Comparison of ENCODE assay signal across 9 mouse cellular contexts in genomic region chr7:143059202-143059870, GRCm38 (mm10). TPM values are rescaled to one million over a fixed set of nuclear protein-coding genes. Genes with fewer than 3 reads are reported as not detected.
DNase-seq lines count a peak whose midpoint lies in the region; ATAC-seq and TF ChIP-seq lines count a peak whose summit lies in the region.
"Had no signal": no experiment of that assay in that cellular context is flagged by ENCODE, and none has a peak within 500 bp of the region (broad histone marks: within the 10 kb centered on the region; RNA-seq: fewer than 3 reads in every experiment).

No protein-coding gene starts in this region.

- no peak for TF ChIP-seq POLR2A in spleen, adult 2 months (IDR thresholded peaks at IDR 0.05; ENCODE audit: low read depth, low read length)
- no peak for TF ChIP-seq POLR2A in thymus, adult 2 months (IDR thresholded peaks at IDR 0.05; ENCODE audit: control insufficient read depth, extremely low read depth, insufficient read depth, low read length, poor library complexity)

- H3K4me1 ChIP-seq in spleen, adult 2 months (ENCODE audit: control insufficient read depth, insufficient read depth, insufficient read length) = peaks cover 37% of the 10 kb centered on the region; the same call in 1 of the 2 replicates
- peaks cover 29% of the 10 kb centered on the region for H3K4me1 ChIP-seq in thymus, adult 2 months (replicated peaks; ENCODE audit: control insufficient read depth, insufficient read depth, low read length)

- no peak for TF ChIP-seq CTCF in spleen, adult 2 months (IDR thresholded peaks at IDR 0.05; ENCODE audit: extremely low read depth, insufficient read depth, insufficient read length, insufficient replicate concordance)
- no peak for TF ChIP-seq CTCF in thymus, adult 2 months (IDR thresholded peaks at IDR 0.05; ENCODE audit: borderline replicate concordance, control insufficient read depth, extremely low read depth, insufficient read depth, low read length, poor library complexity)

- no peaks in the 10 kb centered on the region for H3K27me3 ChIP-seq in spleen, adult 2 months (ENCODE audit: control insufficient read depth, insufficient read depth, low read length)
- no peaks in the 10 kb centered on the region for H3K27me3 ChIP-seq in thymus, adult 2 months (ENCODE audit: control insufficient read depth, insufficient read depth, low read length)
- H3K27me3 ChIP-seq: CH12.LX had no signal

- DNase-seq in gastrocnemius, postnatal 14 days = peak; percentile 52
- DNase-seq in gastrocnemius, postnatal 25 days = no peak
- DNase-seq in spleen, adult 2 months (ENCODE audit: low read depth in 1 of 2, low spot score in 2 of 2) = no peak
- no peak for DNase-seq in spleen, adult 18-20 months
- DNase-seq in heart, postnatal 36 days = peak; percentile 64 to 66
- DNase-seq in kidney, postnatal 10 days = no peak
- DNase-seq in thymus, adult 2 months = no peak

- H3K4me3 ChIP-seq in spleen, adult 2 months (ENCODE audit: extremely low read depth, insufficient read depth, insufficient read length) = no peak overlapping the region
- no peak overlapping the region for H3K4me3 ChIP-seq in thymus, adult 2 months (ENCODE audit: control insufficient read depth, insufficient read depth, low read length)

- intact Hi-C loops in gastrocnemius, postnatal 14 days (cut with DNase I; ENCODE audit: low total_unique reads) = no loop called here
- intact Hi-C loops in heart, postnatal 36 days (cut with DNase I) = loop anchor here (2.0 kb wide), 1 partner anchor 17 kb away; no protein-coding TSS in a partner anchor

- 33% methylated on average over 5 of the region's 5 CpGs for WGBS in spleen, adult 2 months
- 50% methylated on average over 5 of the region's 5 CpGs for WGBS in thymus, adult 2 months

- H3K27ac ChIP-seq in spleen, adult 2 months (ENCODE audit: insufficient read depth, low read length) = peak overlapping the region; percentile 37; the same call in 1 of the 2 replicates
- no peak overlapping the region for H3K27ac ChIP-seq in thymus, adult 2 months (ENCODE audit: control insufficient read depth, insufficient read depth, low read length)

- ATAC-seq in megakaryocyte, adult 5-6 weeks (ENCODE audit: poor library complexity, severe bottlenecking) = peak; percentile 69

- H3K36me3 ChIP-seq in spleen, adult 2 months (ENCODE audit: control insufficient read depth, insufficient read depth, low read length) = peaks cover 15% of the 10 kb centered on the region; the same call in 1 of the 2 replicates
- peaks cover 13% of the 10 kb centered on the region for H3K36me3 ChIP-seq in thymus, adult 2 months (ENCODE audit: control insufficient read depth, insufficient read depth, low read length)

RNA-seq across cellular contexts. Expression of gene Cd81, which starts 6.8 kb away (rescaled TPM):
- 100 to 1,000 TPM; 176 to 209 TPM for total RNA-seq in gastrocnemius, postnatal 14 days (2021)
- 100 to 1,000 TPM; 118 to 130 TPM for total RNA-seq in gastrocnemius, postnatal 25 days (2021)
- polyA plus RNA-seq in spleen, adult 2 months (2012; rRNA removed) = 300 and 352 TPM in 2 replicates
- 100 to 1,000 TPM; 398 to 441 TPM for total RNA-seq in heart, postnatal 36 days (2021)
- 17.2 and 20.3 TPM in 2 replicates for total RNA-seq in megakaryocyte, adult 5-6 weeks (2015)
- total RNA-seq in megakaryocyte, adult 5-6 weeks (2017) = 22.5 and 25.3 TPM in 2 replicates
- polyA plus RNA-seq in thymus, adult 2 months (2012; rRNA removed) = 249 and 255 TPM in 2 replicates

RNA-seq across cellular contexts. Expression of gene Tssc4, which starts 9.7 kb away (rescaled TPM):
- 10 to 100 TPM in 1 of 2 experiments, 1 to 10 TPM in 1; 9.8 to 12.2 TPM for total RNA-seq in gastrocnemius, postnatal 14 days (2021)
- 1 to 10 TPM; 7.4 to 8.6 TPM for total RNA-seq in gastrocnemius, postnatal 25 days (2021)
- 62.9 and 85.0 TPM in 2 replicates for polyA plus RNA-seq in spleen, adult 2 months (2012; rRNA removed)
- total RNA-seq in heart, postnatal 36 days (2021) = 10 to 100 TPM; 15.3 TPM
- 14.0 and 19.2 TPM in 2 replicates for total RNA-seq in megakaryocyte, adult 5-6 weeks (2015)
- 17.7 and 20.5 TPM in 2 replicates for total RNA-seq in megakaryocyte, adult 5-6 weeks (2017)
- polyA plus RNA-seq in thymus, adult 2 months (2012; rRNA removed) = 155 and 157 TPM in 2 replicates

RNA-seq across cellular contexts. Expression of gene Trpm5, which starts 35.1 kb away (rescaled TPM):
- under 1 TPM; 0.38 to 0.51 TPM for total RNA-seq in gastrocnemius, postnatal 14 days (2021)
- total RNA-seq in gastrocnemius, postnatal 25 days (2021) = under 1 TPM in 1 of 2 experiments, not detected in 1; 0.13 TPM
- polyA plus RNA-seq in spleen, adult 2 months (2012; rRNA removed) = 0.66 and 0.95 TPM in 2 replicates
- total RNA-seq in heart, postnatal 36 days (2021) = not detected
- total RNA-seq in megakaryocyte, adult 5-6 weeks (2015) = not detected in 2 replicates
- total RNA-seq in megakaryocyte, adult 5-6 weeks (2017) = not detected in 2 replicates
- 2.9 and 4.5 TPM in 2 replicates for polyA plus RNA-seq in thymus, adult 2 months (2012; rRNA removed)

RNA-seq across cellular contexts. Expression of gene Kcnq1, which starts 46.8 kb away (rescaled TPM):
- total RNA-seq in gastrocnemius, postnatal 14 days (2021) = 1 to 10 TPM in 1 of 2 experiments, under 1 TPM in 1; 0.84 to 1.4 TPM
- total RNA-seq in gastrocnemius, postnatal 25 days (2021) = under 1 TPM; 0.33 to 0.80 TPM
- polyA plus RNA-seq in spleen, adult 2 months (2012; rRNA removed) = 1.1 and 1.2 TPM in 2 replicates
- total RNA-seq in heart, postnatal 36 days (2021) = 10 to 100 TPM; 34.3 to 37.1 TPM
- not detected in 2 replicates for total RNA-seq in megakaryocyte, adult 5-6 weeks (2015)
- total RNA-seq in megakaryocyte, adult 5-6 weeks (2017) = not detected in 2 replicates
- 2.3 and 4.6 TPM in 2 replicates for polyA plus RNA-seq in thymus, adult 2 months (2012; rRNA removed)
- total RNA-seq: CH12.LX had no signal

RNA-seq across cellular contexts. Expression of gene Tspan32, which starts 54.5 kb away (rescaled TPM):
- total RNA-seq in gastrocnemius, postnatal 14 days (2021) = under 1 TPM; 0.22 to 0.47 TPM
- total RNA-seq in gastrocnemius, postnatal 25 days (2021) = under 1 TPM; 0.23 to 0.27 TPM
- polyA plus RNA-seq in spleen, adult 2 months (2012; rRNA removed) = 82.8 and 89.4 TPM in 2 replicates
- total RNA-seq in heart, postnatal 36 days (2021) = under 1 TPM; 0.28 to 0.46 TPM
- 60.9 and 70.4 TPM in 2 replicates for total RNA-seq in megakaryocyte, adult 5-6 weeks (2015)
- 45.6 and 47.0 TPM in 2 replicates for total RNA-seq in megakaryocyte, adult 5-6 weeks (2017)
- polyA plus RNA-seq in thymus, adult 2 months (2012; rRNA removed) = 78.8 and 92.3 TPM in 2 replicates

Comparison
In these comparisons a context has a peak if more than half of its experiments do, and no peak if none do; other contexts are left out.
1. DNase-seq: peak in gastrocnemius, postnatal 14 days (single experiment) and heart, postnatal 36 days (2 of 2); none in gastrocnemius, postnatal 25 days (single experiment), spleen, adult 2 months (0 of 2), spleen, adult 18-20 months (0 of 2), kidney, postnatal 10 days (single experiment) and thymus, adult 2 months (single experiment).
2. RNA of gene Cd81, which starts 6.8 kb away (total RNA-seq): 398 to 441 TPM in heart, postnatal 36 days, 176 to 209 TPM in gastrocnemius, postnatal 14 days and 118 to 130 TPM in gastrocnemius, postnatal 25 days; 17.2 to 25.3 TPM in megakaryocyte, adult 5-6 weeks; every median in the first group is over 4 times any median in the second.